Mouse (Mus musculus) embryo, embryonic 9.5 days (tissue): ENCODE results near the gene Nup153.

Experiments
- DNase-seq: peaks from one replicate; pipeline ENCODE4 v3.0.0-alpha.2; 2017; ENCODE audit errors: extremely low spot score

Nup153 gene

GRCm38 (mm10) chr13:46727837-46728268 is at the start of gene Nup153:
Gene Nup153 (minus strand): TSS chr13:46727940.
- peak; percentile 100 for DNase-seq

DNA sequence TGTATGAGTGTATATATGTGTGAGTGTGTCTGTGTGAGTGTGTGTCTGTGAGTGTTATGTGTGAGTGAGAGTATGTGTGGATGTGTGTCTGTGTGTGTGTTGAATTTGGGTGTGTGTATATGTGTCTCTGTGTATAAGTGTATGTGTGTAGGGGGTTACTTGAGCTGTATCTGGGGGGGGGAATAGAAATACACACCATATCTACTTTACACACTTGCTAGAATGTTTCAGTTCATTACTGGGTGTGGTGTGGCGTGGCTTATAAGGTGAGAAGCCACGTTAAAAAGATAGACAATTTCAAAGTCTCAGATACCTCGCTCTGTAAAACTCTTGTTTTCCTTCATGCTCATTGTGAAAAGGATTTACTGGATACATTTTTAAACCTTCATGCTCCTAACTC is 49.7 kb upstream of the Nup153 start:
- DNase-seq: no peak

GRCm38 (mm10) chr13:46776636-46777305 is 49.0 kb upstream of the Nup153 start:
- DNase-seq: no peak

- no peak for DNase-seq
Measured at GRCm38 (mm10) chr13:46774998-46775397, 47.3 kb upstream of the Nup153 start.

DNA sequence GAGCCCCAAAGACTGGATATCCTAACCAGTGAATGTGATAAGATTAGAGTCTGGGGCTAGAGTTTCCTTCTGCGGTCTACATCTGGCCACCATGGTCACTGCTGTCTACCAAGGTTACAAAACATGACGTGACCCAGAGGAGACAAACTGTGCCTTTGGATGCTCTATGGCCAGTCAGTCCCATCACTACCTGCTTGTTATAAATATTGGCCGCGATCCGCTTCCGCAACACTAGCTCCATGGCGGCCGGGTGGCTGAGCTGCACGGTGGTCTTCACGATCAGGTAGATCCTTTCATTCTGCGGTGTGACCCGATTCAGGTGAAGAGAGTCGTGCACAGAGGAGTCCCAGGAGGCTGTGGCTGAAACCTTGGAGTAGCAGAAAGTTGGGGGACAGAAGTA is 44.8 kb upstream of the Nup153 start:
- DNase-seq: no peak

GRCm38 (mm10) chr13:46765361-46765760 is 37.6 kb upstream of the Nup153 start:
- no peak for DNase-seq

- DNase-seq: no peak
Measured at GRCm38 (mm10) chr13:46763210-46763609, 35.5 kb upstream of the Nup153 start.

GRCm38 (mm10) chr13:46760921-46761320 is 33.2 kb upstream of the Nup153 start:
- no peak for DNase-seq

- no peak for DNase-seq
Measured at GRCm38 (mm10) chr13:46759281-46759809, 31.6 kb upstream of the Nup153 start.

- no peak for DNase-seq
Measured at GRCm38 (mm10) chr13:46758627-46759026, 30.9 kb upstream of the Nup153 start.

DNA sequence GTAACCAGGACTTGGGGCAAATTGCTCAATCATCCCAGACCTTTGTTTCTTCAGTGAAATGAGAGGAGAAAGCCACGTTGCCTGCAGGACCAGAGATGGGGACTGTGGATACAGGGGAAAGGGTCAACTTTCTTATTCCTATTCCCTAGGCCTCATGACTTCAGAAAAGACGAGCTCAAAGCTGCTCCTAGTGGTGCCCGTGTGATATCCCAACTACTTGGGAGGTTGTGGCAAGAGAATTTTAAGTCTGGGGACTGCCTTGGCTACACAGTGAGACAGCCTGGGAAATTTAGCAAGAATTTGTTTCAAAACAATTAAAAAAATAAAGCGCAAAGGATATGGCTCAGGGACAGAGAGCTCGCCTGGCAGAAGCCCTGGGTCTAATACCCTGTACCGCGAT is 30.2 kb upstream of the Nup153 start:
- no peak for DNase-seq

DNA sequence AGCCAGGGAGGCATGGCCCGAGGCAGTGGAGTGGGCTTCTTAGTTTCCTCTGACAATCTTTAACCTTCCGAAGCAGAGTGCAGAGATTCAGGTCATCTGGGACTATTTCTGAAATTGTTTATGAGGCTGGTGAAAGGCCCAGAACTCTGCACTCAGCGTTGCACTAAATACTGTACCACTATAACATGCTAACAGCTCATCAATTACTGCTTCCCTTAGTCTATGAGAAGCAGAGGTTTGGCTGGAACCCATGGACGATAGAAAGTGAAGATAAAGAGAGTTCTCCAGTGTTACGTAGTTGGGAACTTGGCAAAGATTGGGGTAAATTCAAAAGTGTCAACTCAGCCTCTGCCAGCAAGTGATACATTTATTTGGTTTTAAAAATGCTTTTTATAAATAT is 25.6 kb upstream of the Nup153 start:
- DNase-seq: no peak

DNA sequence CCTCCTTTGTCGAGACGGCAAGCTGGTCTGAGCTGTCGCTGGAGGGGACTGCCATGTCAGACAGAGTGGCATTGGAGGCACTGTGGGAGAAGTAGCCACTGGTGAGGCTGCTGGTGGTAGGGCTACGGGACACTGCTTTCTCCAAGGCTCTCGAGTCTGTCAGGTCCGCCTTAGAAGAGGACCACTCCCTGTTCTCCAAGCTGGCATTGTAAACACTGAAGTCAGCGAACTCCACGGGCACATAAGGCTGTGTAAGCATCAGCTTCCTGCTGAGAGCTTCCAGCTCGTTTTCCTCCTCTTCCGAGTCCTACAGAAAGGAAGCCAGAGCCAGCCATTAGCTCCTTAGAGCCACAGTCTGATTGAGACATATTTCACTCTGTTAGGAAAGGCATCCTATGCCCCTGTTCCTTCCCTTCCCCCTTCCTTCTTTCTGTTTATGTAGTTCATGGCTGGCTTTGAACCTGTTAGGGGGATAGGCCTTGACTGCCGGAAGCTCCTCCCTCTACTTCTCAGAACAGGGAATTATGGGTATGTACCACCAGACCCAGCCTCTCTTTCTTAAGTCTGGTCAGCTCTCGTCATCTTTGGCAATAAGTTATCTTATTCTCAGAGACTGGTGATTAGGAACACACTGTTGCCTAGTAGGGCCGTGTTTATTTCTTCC is 25.0 kb upstream of the Nup153 start:
- DNase-seq: no peak

GRCm38 (mm10) chr13:46748138-46748873 is 20.6 kb upstream of the Nup153 start:
- no peak for DNase-seq

- DNase-seq: no peak
Measured at GRCm38 (mm10) chr13:46743821-46744220, 16.1 kb upstream of the Nup153 start.

DNA sequence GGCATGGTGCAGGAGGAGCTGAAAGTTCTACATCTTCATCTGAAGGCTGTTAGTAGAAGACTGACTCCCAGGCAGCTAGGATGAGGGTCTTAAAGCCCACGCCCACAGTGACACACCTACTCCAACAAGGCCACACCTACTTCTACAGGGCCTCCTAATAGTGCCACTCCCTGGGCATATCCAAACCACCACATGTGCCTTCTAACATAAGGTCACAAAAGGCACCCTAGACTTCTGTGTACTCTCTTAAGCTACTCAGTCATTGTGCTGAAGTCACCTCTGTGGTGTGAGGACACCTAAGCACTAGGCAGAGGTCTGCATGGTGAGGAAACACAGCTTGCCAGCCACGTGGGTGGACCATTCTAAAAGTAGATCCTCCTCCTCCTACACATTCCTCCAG is 14.6 kb upstream of the Nup153 start:
- DNase-seq: no peak

DNA sequence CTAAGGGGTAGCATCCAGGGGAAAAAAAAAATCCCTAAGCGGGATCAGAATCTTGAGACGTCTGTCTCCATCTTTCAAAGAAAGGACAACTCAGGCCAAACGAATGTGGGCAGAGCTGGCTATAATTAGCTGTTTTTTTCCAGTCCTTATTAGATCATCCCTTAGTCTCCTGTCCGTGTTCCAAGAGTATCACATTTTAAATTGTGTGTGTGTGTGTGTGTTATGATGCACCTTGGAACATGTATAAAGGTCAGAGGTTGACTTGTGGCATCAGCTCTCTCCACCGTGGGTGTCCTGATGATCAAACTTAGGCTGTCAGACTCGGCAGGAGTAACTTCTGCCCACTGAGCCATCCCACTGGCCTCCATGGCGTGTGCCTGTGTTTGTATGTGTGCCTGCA is 11.7 kb upstream of the Nup153 start:
- no peak for DNase-seq

DNA sequence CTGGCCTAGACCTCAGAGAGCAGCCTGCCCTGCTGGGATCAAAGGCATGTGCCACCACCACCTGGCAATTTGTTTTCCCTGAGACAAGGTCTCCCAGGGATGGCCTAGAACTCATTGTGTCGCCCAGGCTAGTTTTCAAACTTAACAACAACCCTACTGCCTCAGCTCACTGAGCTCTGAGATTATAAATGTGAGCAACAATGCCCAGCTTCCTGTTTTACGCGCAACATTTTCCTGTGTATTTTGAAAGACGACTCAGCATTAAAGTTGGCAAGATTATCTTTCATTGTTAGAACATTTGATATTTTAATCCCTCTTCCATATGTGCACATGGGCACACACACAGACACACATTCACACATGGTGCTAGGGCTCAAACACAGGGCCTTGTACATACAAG is 9.7 kb upstream of the Nup153 start:
- no peak for DNase-seq

GRCm38 (mm10) chr13:46736479-46736865 is 8.7 kb upstream of the Nup153 start:
- DNase-seq: no peak

GRCm38 (mm10) chr13:46735808-46736478 is 8.2 kb upstream of the Nup153 start:
- peak; percentile 51 for DNase-seq

DNA sequence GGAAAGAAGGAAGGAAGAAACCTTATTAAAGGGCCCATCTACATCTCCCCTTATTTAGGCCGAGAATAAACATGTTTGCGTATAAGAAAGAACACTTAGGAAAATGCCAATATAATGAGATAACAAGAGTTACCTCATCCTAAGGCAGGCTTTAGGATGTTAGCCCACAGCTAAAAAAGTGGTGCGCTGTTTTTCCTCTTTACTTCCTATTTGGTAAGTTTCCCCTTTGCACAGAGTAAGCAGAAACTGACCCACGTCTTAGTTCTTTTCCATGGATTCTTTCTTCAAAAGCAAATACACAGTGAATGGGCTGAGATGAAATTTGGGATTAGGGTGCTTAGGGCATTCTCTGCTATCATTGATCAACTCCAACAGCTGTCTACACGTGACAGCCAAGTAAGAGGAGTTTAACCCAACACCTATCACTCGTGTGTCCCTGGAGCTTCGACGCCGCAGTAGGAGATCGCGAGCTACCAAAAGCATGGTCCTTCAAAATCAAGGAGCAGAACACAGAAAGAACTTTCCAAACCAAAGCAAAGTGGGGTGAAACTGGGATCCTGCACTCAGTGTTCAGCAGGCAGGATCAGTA is 7.6 kb upstream of the Nup153 start:
- no peak for DNase-seq

DNA sequence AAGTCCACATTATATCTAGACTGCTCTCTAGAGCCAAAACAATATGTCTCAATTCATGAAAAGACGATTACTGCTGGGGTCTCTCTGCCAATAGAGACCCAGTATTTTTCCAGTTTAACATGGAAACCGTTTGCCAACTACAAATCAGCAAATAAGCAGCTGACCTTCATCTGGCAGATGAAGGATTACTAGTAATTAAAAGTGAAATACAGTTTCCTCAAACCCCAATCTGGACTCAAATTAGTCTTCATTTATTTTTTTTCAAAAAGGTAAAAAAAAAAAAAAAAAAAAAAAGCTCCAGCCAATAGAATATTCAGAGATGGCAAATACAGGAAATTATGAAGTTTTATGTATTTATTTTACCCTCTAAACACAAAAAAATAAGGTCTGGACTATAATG is 2.3 kb upstream of the Nup153 start:
- no peak for DNase-seq
